Mouse (Mus musculus): ENCODE data around the gene Gse1. TPM values are rescaled to one million over a fixed set of nuclear protein-coding genes. Genes with fewer than 3 reads are reported as not detected.

Gse1 gene
- 100 to 1,000 TPM in 1 of 2 experiments, 10 to 100 TPM in 1; 77.7 to 105 TPM for total RNA-seq (2021)
- long read RNA-seq, experiment 1, partial matches to known transcripts: 14 of 44 reads
- long read RNA-seq, experiment 1, other reads (novel, unspliced or antisense): 30 of 44 reads
- long read RNA-seq, experiment 2, partial matches to known transcripts: 16 of 51 reads
- long read RNA-seq, experiment 2, other reads (novel, unspliced or antisense): 35 of 51 reads

DNA sequence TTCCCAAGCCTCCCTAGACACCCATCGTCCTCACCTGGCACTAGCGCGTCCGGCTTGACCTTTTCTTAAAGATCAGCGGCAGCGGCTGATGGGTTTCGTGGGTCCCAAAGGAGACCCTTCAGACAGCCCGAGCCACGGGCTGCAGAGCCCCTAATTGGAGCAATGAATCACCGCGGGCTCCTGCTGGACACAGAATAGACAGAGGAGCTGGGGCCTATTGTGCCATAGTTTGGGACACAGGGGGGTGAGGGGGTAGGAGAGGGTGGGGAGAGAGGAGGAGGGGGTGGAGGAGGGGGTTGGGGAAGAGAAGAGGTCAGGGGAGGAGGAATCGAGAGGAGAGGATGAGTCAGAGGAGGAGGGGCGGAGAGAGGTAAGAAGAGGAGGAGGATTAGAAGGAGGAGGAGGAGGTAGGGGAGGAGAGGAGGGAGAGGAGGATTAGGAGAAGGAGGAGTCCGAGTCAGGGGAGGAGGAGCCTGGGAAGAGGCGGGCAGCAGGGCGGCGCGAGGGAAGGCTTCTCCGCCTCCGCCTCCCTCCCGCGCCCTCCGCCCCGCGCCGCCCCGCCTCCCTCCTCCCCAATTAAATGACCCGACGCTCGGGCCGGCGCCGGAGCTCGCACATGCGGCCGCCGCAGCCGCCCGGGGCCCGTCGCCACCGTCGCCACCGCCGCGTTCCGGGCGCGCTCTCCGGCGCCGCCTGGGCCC is at the start of gene Gse1:
Gene Gse1, plus strand, starts transcription at position 566 of the 701 bp plus-strand sequence.
- Histone ChIP-seq H3K4me3 (peak within 1 kb of the TSS; percentile 47), H3K27ac (peak within 1 kb of the TSS; percentile 64)
- no peak for TF ChIP-seq CTCF (IDR thresholded peaks at IDR 0.05)
- peak; percentile 66 to 75 for DNase-seq (ENCODE audit: extremely low spot score in 1 of 2, low spot score in 2 of 2)
- intact Hi-C loops (cut with DNase I): loop anchor here (2.0 kb wide), 1 partner anchor 37 kb away; no protein-coding TSS in a partner anchor

DNA sequence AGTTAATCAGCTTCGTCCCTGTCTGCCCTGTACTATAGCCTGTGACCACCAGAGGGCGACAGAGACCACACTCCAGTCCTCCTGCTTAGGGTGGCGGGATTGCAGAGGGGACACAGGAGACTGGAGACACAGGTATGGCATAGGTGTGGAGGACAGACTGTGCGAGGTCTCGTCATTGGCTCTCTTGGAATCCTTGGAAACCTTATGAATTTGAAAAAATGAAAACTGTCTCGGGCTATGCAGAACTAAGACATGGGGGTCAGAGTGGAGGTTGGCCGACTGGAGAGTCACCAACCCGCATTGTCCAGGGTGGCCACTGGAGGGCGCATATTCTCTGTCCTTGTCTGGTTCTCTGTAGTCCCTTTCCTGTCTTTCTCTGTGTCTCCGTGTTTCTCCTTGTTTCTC is 49.2 kb upstream of the Gse1 start:
- no peak overlapping the region; the same call in 1 of the 2 replicates for H3K27ac ChIP-seq
- TF ChIP-seq CTCF (IDR thresholded peaks at IDR 0.05): peak; percentile 87
- DNase-seq (ENCODE audit: extremely low spot score in 1 of 2, low spot score in 2 of 2): peak; percentile 83 to 93
- intact Hi-C loops (cut with DNase I): loop anchor here (2.0 to 5.0 kb wide), 4 partner anchors 88 to 420 kb away; no protein-coding TSS in a partner anchor
- peak overlapping the region; percentile 29 for H3K4me3 ChIP-seq

- TF ChIP-seq CTCF (IDR thresholded peaks at IDR 0.05): no peak
- intact Hi-C loops (cut with DNase I): no loop called here
- H3K4me3 ChIP-seq: no peak overlapping the region
- H3K27ac ChIP-seq: no peak overlapping the region
- no peak for DNase-seq (ENCODE audit: extremely low spot score in 1 of 2, low spot score in 2 of 2)
Measured at GRCm38 (mm10) chr8:120180445-120180970, 47.7 kb upstream of the Gse1 start.

DNA sequence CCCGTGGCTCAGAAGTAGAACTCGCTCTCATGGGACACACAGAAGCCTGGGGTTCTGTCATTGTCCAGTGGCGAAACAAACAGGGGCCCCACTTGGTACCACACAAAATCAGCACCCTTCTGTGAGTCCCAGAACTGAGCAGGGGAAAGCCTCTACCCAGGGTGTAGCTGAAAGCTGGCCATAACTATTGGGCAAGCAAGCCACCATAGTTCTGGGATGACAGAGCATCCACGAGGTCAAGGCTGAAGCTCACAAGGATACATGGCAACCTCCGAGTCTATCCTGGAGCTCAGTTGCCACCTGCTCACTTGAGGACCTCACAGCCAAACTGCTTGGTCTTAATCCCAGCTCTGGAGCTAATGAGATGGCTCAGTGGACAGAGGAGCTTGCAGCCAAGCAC is 47.0 kb upstream of the Gse1 start:
- no peak for TF ChIP-seq CTCF (IDR thresholded peaks at IDR 0.05)
- intact Hi-C loops (cut with DNase I): no loop called here

DNA sequence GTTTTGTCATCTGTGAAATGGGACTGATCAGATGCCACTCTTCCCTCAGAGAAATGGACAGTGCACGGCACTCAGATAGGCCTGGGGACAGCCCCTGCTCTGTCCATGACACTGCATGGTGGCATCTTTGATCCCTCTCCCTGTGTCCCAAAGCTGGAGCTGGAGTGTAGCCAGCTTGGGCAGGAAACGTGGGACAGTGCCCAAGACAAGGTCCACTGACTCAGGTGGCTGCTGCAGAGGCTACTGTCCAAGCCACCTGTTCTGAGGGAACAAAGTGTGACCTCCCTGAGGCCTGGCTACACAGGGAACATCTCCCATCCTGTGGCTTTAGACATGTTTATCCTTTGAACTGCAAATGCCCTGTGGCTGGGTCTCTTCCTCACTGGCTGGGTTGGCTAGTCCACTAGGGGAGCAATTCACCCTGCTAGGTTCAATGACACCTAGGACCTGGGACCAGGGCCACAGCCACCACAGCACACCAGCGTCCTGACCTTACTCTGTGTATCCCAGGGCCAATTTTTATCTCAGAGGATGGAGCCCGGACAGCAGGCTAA is 46.3 kb upstream of the Gse1 start:
- DNase-seq (ENCODE audit: extremely low spot score in 1 of 2, low spot score in 2 of 2): no peak
- H3K27ac ChIP-seq: no peak overlapping the region
- no peak overlapping the region for H3K4me3 ChIP-seq
- no peak; the same call in 1 of the 2 replicates for TF ChIP-seq CTCF (IDR thresholded peaks at IDR 0.05)
- intact Hi-C loops (cut with DNase I): no loop called here

More for the DNA sequence above, 47.0 kb upstream of the Gse1 start:
- no peak for DNase-seq (ENCODE audit: extremely low spot score in 1 of 2, low spot score in 2 of 2)
- Histone ChIP-seq H3K4me3 (no peak overlapping the region), H3K27ac (no peak overlapping the region)

DNA sequence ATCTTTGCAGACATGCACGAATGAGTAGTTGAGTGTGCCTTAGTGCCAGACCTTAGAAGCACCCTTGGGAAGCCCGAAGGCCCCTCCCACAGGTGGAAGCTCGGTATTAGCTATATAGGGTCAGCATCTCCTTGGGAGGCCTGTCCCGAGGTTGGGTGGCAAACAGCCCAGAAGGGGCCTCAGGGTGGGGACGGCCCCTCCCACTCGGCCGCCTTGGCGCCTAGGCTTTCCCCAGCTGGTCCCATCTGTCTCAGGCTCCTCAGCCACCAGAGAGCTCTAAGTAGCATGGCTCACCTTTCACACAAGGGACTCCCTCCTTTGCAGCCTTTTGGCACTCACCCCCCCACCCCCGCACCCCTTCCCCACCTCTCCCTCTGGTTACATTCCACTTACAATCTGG is 43.9 kb upstream of the Gse1 start:
- TF ChIP-seq CTCF (IDR thresholded peaks at IDR 0.05): no peak
- Histone ChIP-seq H3K27ac (no peak overlapping the region), H3K4me3 (no peak overlapping the region)
- intact Hi-C loops (cut with DNase I): no loop called here
- DNase-seq (ENCODE audit: extremely low spot score in 1 of 2, low spot score in 2 of 2): no peak

GRCm38 (mm10) chr8:120184850-120185792 is 43.1 kb upstream of the Gse1 start:
- no peak for TF ChIP-seq CTCF (IDR thresholded peaks at IDR 0.05)
- Histone ChIP-seq H3K27ac (no peak overlapping the region), H3K4me3 (no peak overlapping the region)
- no peak for DNase-seq (ENCODE audit: extremely low spot score in 1 of 2, low spot score in 2 of 2)
- intact Hi-C loops (cut with DNase I): no loop called here

DNA sequence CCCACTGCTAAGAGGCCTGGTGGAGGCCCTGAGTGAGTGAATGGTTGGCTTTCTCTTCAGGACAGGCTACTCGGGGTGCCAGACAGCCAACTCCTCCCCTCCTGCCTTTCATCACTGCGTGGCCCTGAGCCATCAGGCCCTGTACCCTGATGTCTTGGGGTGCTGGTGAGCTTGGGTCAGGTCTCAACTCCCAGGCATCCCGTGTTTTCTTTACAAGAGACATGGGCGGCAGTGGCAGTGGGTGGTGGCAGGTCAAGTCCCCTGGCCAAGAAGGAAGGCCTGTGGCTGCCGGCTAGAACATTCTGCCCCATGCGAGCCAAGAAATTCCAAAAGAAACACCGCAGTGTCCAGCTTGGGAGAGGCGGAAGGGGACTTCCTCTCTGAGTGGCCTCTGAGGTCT is 41.8 kb upstream of the Gse1 start:
- intact Hi-C loops (cut with DNase I): no loop called here
- no peak overlapping the region for H3K27ac ChIP-seq
- TF ChIP-seq CTCF (IDR thresholded peaks at IDR 0.05): no peak
- H3K4me3 ChIP-seq: no peak overlapping the region
- DNase-seq (ENCODE audit: extremely low spot score in 1 of 2, low spot score in 2 of 2): no peak

DNA sequence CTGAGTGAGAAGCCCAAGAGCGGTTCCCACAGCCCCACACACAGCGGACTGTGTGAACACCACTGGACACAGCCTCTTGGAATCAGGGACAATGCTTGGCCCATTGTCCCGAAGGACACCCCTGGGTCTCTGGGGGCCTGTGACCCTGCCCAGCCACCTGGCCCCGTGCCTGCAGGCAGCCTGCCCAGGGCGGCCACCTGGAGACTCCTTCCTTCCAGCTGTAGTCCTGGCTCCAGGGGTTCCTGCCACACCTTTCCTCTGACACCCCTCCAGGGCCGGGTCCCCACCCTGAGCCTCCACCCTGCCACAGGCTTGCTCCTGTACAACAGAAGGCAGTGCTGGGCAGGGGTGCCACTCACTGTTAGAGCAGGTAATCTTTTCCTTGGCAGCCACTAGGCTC is 39.7 kb upstream of the Gse1 start:
- no peak overlapping the region for H3K27ac ChIP-seq
- DNase-seq (ENCODE audit: extremely low spot score in 1 of 2, low spot score in 2 of 2): no peak
- intact Hi-C loops (cut with DNase I): no loop called here
- TF ChIP-seq CTCF (IDR thresholded peaks at IDR 0.05): no peak
- no peak overlapping the region for H3K4me3 ChIP-seq

GRCm38 (mm10) chr8:120189440-120189839 is 38.8 kb upstream of the Gse1 start:
- Histone ChIP-seq H3K4me3 (no peak overlapping the region), H3K27ac (no peak overlapping the region)
- intact Hi-C loops (cut with DNase I): no loop called here
- TF ChIP-seq CTCF (IDR thresholded peaks at IDR 0.05): no peak
- DNase-seq (ENCODE audit: extremely low spot score in 1 of 2, low spot score in 2 of 2): no peak

DNA sequence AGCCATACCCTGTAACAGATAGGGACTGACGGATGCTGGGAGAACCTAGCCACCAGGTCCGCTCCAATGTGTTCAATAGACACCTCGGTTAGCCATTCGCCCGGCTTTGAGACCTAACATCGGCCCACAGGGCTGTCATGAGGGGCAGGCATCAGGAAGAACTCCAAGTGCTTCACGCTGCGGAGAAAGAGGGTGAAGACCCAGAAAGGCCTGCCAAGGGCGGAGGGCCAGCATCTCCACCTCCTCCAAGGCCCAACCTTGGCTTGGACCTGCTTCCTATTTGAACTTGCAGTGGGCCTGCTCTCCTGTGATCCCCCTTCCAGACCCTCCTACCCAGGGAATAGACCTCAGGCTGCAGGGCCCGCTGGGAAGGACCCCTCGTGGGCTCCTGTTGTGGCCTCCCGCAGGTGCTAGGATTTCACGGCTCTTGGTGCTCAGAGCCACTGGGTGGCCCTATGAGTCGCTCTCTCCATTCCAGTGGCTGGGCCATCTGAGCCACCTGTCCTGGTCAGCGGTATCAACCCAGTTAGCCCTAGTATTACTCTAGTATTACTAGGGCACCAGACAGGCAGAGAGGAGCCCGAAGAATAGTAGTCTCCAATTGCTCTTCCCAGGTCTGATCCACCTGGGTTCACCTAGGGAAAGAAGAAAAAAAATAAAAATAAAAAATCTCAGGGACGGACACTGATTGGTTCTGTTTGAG is 38.0 kb upstream of the Gse1 start:
- intact Hi-C loops (cut with DNase I): no loop called here
- no peak for TF ChIP-seq CTCF (IDR thresholded peaks at IDR 0.05)
- no peak for DNase-seq (ENCODE audit: extremely low spot score in 1 of 2, low spot score in 2 of 2)
- peak overlapping the region; percentile 85 for H3K27ac ChIP-seq
- no peak overlapping the region; the same call in 1 of the 2 replicates for H3K4me3 ChIP-seq

All from left cerebral cortex, adult 2 months (tissue).